Mouse (Mus musculus): ENCODE measurements at regions not wholly inside any gene's neighbourhood (a gene's known extent, or its start where the extent isn't known, plus 50 kb on each side); places are given as distances from the start of the nearest gene placed in this dataset.

DNA sequence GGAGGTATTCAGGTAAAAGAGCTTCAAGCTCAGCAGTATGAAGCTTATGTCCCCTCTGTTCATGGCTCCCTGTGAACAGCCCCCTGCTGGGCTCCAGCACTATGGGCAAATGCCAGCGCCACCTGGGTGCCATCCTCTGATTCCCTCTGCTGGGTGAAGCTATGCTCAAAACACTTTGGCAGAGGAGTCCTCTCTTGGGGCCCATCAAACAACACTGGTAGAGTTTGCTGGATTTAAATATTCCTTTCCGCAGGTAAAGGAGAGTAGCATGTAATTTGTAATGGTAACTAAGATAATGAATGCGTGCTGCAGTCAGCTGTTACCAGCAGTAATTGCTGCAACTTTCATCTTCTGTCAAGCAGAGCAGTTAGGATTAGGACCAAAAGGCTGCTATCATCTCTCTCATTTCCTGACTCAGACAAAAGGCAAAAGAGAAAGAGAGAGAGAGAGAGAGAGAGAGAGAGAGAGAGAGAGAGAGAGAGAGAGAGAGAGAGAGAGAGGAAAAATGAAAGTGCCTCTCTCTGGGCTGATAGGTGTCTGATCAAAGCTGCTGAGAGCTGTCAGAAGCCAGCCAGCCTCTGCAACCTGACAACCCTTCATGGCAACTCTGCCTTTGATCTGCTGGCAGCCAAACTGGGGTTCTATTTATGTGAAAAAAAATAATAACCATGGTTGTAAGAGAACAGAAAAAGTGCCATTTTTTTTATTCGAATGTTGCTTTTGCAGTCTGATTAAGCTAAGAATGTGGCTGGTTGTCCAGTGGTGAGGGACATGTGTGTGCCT, 416.2 kb downstream of the Dcdc2c start:
- TF ChIP-seq CTCF (IDR thresholded peaks at IDR 0.05; ENCODE audit: insufficient read depth, low read length) (no peak), POLR2A (IDR thresholded peaks at IDR 0.05; ENCODE audit: borderline replicate concordance, extremely low read depth, low read depth, low read length) (no peak)
